Mouse (Mus musculus) embryonic fibroblast, embryonic 13.5 days (primary cell): ENCODE measurements around the gene Tmem82.

Experiments used
- CTCF ChIP-seq: IDR thresholded peaks from 2 replicates; pipeline ENCODE4 v1.5.1; 2011; ENCODE audit warnings: mild to moderate bottlenecking, control low read depth, low read length, moderate library complexity, borderline replicate concordance; ENCODE audit not compliant: insufficient read depth
- POLR2A ChIP-seq: IDR thresholded peaks from 2 replicates; pipeline ENCODE4 v1.6.1; 2011; ENCODE audit warnings: low read depth, mild to moderate bottlenecking, control low read depth, low read length, moderate library complexity

DNA sequence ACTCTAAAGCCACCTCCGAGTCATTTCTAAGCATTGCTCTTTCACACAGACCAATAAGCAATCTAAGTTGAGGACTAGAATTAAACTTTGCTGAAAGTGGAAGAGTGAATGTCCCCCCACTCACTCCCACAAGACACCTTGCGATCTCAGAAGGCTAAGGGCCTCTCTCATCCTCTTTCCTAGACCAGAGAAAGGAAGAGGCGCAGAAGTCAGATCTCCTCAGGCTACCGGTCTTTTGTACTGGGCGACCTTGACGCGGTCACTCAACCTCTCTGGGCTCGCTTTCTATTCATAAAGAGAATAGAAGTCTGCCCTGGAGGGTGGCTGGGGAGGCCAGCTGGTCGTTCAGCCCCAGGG, 19.6 kb downstream of the Tmem82 start:
- TF ChIP-seq CTCF (no peak), POLR2A (no peak)
